Mouse (Mus musculus): Measurements from ENCODE around the gene Grtp1.

Grtp1 gene

GRCm38 (mm10) chr8:13174811-13175210 lies 25.6 kb downstream of the Grtp1 start:
- no peak for DNase-seq (ENCODE audit: low spot score in 2 of 2)

- DNase-seq (ENCODE audit: low spot score in 2 of 2), result no peak
These were observed 26.1 kb downstream of the Grtp1 start for GRCm38 (mm10) chr8:13174305-13174704.

GRCm38 (mm10) chr8:13170510-13170909 lies 29.9 kb downstream of the Grtp1 start:
- no peak for DNase-seq (ENCODE audit: low spot score in 2 of 2)

- no peak for DNase-seq (ENCODE audit: low spot score in 2 of 2)
These were observed 36.1 kb downstream of the Grtp1 start for GRCm38 (mm10) chr8:13164361-13164760.

GRCm38 (mm10) chr8:13163563-13163962 lies 36.9 kb downstream of the Grtp1 start:
- DNase-seq (ENCODE audit: low spot score in 2 of 2), result no peak

GRCm38 (mm10) chr8:13162098-13162497 lies 38.3 kb downstream of the Grtp1 start:
- DNase-seq (ENCODE audit: low spot score in 2 of 2), result no peak

- no peak for DNase-seq (ENCODE audit: low spot score in 2 of 2)
These were observed 39.7 kb downstream of the Grtp1 start for GRCm38 (mm10) chr8:13160691-13161090.

- peak; percentile 11 to 13 for DNase-seq (ENCODE audit: low spot score in 2 of 2)
These were observed 41.0 kb downstream of the Grtp1 start for GRCm38 (mm10) chr8:13159377-13159881.

GRCm38 (mm10) chr8:13158718-13159376 lies 41.6 kb downstream of the Grtp1 start, which contains the start of gene Lamp1:
Gene Lamp1, plus strand, starts transcription at chr8:13159161.
- DNase-seq (ENCODE audit: low spot score in 2 of 2), result peak; percentile 98 to 99

- DNase-seq (ENCODE audit: low spot score in 2 of 2), result no peak
These were observed 43.9 kb downstream of the Grtp1 start for GRCm38 (mm10) chr8:13156327-13157097.

- DNase-seq (ENCODE audit: low spot score in 2 of 2), result no peak
These were observed 45.1 kb downstream of the Grtp1 start for GRCm38 (mm10) chr8:13155358-13155757.

GRCm38 (mm10) chr8:13154099-13154498 lies 46.3 kb downstream of the Grtp1 start:
- peak in 1 of 2 experiments; percentile 56 for DNase-seq (ENCODE audit: low spot score in 2 of 2)

GRCm38 (mm10) chr8:13150929-13151328 lies 49.5 kb downstream of the Grtp1 start:
- DNase-seq (ENCODE audit: low spot score in 2 of 2), result no peak

- DNase-seq (ENCODE audit: low spot score in 2 of 2), result no peak
These were observed 50.6 kb downstream of the Grtp1 start for GRCm38 (mm10) chr8:13149866-13150265.

- DNase-seq (ENCODE audit: low spot score in 2 of 2), result no peak
These were observed 51.1 kb downstream of the Grtp1 start for GRCm38 (mm10) chr8:13149287-13149686.

- DNase-seq (ENCODE audit: low spot score in 2 of 2), result peak in 1 of 2 experiments; percentile 32
These were observed 51.9 kb downstream of the Grtp1 start for GRCm38 (mm10) chr8:13148476-13148875.

GRCm38 (mm10) chr8:13141681-13142080 lies 58.7 kb downstream of the Grtp1 start:
- DNase-seq (ENCODE audit: low spot score in 2 of 2), result no peak

GRCm38 (mm10) chr8:13139641-13140182 lies 60.7 kb downstream of the Grtp1 start:
- DNase-seq (ENCODE audit: low spot score in 2 of 2), result no peak

- DNase-seq (ENCODE audit: low spot score in 2 of 2), result peak; percentile 25 to 36
These were observed 68.2 kb downstream of the Grtp1 start for GRCm38 (mm10) chr8:13132220-13132619.

GRCm38 (mm10) chr8:13124897-13125296 lies 75.5 kb downstream of the Grtp1 start:
- DNase-seq (ENCODE audit: low spot score in 2 of 2), result no peak

- DNase-seq (ENCODE audit: low spot score in 2 of 2), result no peak
These were observed 77.5 kb downstream of the Grtp1 start for GRCm38 (mm10) chr8:13122887-13123421.
